Mouse (Mus musculus) lung, postnatal 36 days (tissue): ENCODE results near the gene S1pr3.

Source experiments
- DNase-seq: peaks from one replicate; pipeline ENCODE4 v3.0.0; 2022; ENCODE audit warnings: mixed read lengths

The S1pr3 gene

GRCm38 (mm10) chr13:51408519-51409001 lies at the start of gene S1pr3:
Gene S1pr3, plus strand, starts transcription at chr13:51408639.
- DNase-seq, result peak; percentile 78

GRCm38 (mm10) chr13:51360441-51360962 lies 47.9 kb upstream of the S1pr3 start:
- DNase-seq, result no peak

- peak; percentile 57 for DNase-seq
Observed at GRCm38 (mm10) chr13:51363390-51363789, 45.0 kb upstream of the S1pr3 start.

GRCm38 (mm10) chr13:51363985-51364384 lies 44.5 kb upstream of the S1pr3 start:
- DNase-seq, result no peak

- DNase-seq, result no peak
Observed at GRCm38 (mm10) chr13:51365191-51365590, 43.2 kb upstream of the S1pr3 start.

GRCm38 (mm10) chr13:51368346-51368745 lies 40.1 kb upstream of the S1pr3 start:
- no peak for DNase-seq

- DNase-seq, result no peak
Observed at GRCm38 (mm10) chr13:51369354-51369753, 39.1 kb upstream of the S1pr3 start.

GRCm38 (mm10) chr13:51373086-51373485 lies 35.4 kb upstream of the S1pr3 start:
- no peak for DNase-seq

- peak; percentile 69 for DNase-seq
Observed at GRCm38 (mm10) chr13:51374026-51374807, 34.2 kb upstream of the S1pr3 start.

- no peak for DNase-seq
Observed at GRCm38 (mm10) chr13:51378126-51378525, 30.3 kb upstream of the S1pr3 start.

- DNase-seq, result no peak
Observed at GRCm38 (mm10) chr13:51379596-51379995, 28.8 kb upstream of the S1pr3 start.

- DNase-seq, result no peak
Observed at GRCm38 (mm10) chr13:51381498-51381897, 26.9 kb upstream of the S1pr3 start.

GRCm38 (mm10) chr13:51384899-51385298 lies 23.5 kb upstream of the S1pr3 start:
- DNase-seq, result no peak

GRCm38 (mm10) chr13:51387908-51388307 lies 20.5 kb upstream of the S1pr3 start:
- no peak for DNase-seq

GRCm38 (mm10) chr13:51390398-51390797 lies 18.0 kb upstream of the S1pr3 start:
- DNase-seq, result no peak

GRCm38 (mm10) chr13:51391359-51391916 lies 17.0 kb upstream of the S1pr3 start:
- no peak for DNase-seq

- no peak for DNase-seq
Observed at GRCm38 (mm10) chr13:51392256-51392655, 16.2 kb upstream of the S1pr3 start.

- DNase-seq, result no peak
Observed at GRCm38 (mm10) chr13:51397861-51398260, 10.6 kb upstream of the S1pr3 start.

GRCm38 (mm10) chr13:51399562-51399961 lies 8.9 kb upstream of the S1pr3 start:
- no peak for DNase-seq

- no peak for DNase-seq
Observed at GRCm38 (mm10) chr13:51400186-51400719, 8.2 kb upstream of the S1pr3 start.

- DNase-seq, result peak; percentile 49
Observed at GRCm38 (mm10) chr13:51400736-51401501, 7.5 kb upstream of the S1pr3 start.

- no peak for DNase-seq
Observed at GRCm38 (mm10) chr13:51404566-51404965, 3.9 kb upstream of the S1pr3 start.

- DNase-seq, result peak; percentile 63
Observed at GRCm38 (mm10) chr13:51405731-51406320, 2.6 kb upstream of the S1pr3 start.
